Mouse (Mus musculus) kidney, postnatal 4 days (tissue): ENCODE measurements at regions not wholly inside any gene's neighbourhood (a gene's known extent, or its start where the extent isn't known, plus 50 kb on each side); places are given as distances from the start of the nearest gene placed in this dataset.

Source experiments
- DNase-seq, 2 experiments: peaks; one replicate each; pipeline ENCODE4 v3.0.0; 2021; ENCODE audit warnings: mixed read lengths in 2 of 2

DNA sequence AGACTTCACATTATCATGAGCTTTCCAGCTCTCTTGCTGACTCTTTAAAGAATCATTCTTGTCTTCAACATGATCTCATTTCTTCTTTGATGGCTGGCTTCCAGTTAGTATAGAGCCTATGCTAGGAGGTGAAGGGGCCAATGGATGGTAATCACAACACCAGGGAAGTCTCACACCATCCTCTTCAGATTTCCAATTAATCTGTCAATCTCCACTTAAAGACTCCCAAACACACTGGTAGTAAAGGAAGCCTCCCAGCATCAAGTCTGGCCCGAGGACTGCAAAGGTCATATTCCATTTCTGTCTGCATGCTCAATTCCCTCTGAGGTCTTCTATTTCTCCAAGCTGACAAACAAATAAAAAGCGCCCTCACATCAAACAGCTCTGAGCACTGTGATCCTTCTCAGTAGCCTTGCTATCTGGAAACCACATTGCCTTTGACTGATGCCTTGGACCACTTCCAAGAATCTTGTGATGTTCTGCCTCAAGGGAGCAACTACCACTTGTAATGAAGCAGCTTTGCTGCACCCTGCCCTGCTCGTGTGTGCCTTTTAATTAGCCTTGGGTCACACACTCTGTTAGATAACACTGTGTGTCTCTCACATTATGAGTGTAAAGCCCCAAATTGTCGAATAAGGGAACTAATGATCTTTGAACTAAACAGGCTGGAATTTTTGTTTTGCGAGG lies 629.0 kb upstream of the Cdh10 start:
- peak; percentile 25 to 46 for DNase-seq

DNA sequence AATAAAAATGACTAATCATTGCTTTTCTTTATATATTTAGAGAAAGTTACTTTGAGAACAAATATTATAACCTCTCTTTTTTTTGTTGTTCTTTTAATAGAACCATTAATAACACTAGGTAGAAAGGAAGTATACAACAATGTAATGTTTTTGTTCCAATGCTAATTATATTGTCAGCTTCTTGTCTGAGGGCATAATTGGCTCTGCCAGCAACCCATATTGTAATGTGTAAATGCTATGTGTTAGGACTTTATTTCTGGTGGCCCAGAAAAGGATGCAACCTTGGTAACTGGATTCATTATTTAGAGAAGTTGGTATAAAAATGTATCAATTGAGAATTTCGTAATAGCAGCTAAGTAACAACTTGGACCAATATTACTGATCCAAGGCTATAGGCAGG lies 628.3 kb upstream of the Cdh10 start:
- DNase-seq = no peak

DNA sequence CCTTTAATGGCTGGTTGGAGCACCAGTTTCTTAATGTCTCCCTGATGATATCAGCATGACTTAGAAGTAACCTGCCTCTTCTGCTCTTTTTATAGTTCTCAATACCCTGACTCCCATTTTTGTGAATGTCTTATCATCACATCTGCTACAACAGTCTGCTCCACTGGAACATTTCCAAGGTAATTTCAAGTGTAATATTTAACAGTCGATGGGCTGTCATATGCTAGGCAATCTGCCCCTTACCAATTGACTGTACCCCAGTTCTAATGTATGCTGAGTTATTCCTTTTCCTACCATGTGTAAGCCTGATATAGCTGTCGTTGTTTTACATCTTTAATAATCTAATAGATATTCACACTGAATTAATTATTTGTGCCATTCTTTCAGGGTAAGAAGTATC lies 607.6 kb upstream of the Cdh10 start:
- no peak for DNase-seq

DNA sequence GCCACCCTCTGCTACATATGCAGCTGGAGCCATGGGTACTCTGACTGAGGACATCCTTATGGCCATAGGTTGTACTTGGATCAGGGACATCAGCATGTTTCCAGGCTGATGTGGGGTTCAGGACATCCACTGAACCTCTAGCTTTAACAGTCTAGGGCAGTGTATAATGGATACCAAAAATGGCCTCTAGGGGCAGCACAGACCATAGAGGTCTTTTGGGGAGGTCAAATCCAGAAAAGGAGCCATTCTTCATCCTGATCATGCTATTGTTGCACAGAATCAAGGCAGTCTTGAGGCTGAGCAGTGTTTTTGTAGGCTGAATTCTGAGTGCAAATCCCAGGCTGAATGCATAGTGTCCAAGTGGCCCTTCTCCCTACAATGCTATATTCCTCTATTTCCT lies 598.8 kb upstream of the Cdh10 start:
- no peak for DNase-seq
